18 mouse cellular contexts compared by ENCODE assay signal in genomic region chr6:85581688-85582087, GRCm38 (mm10). TPM values are rescaled to one million over a fixed set of nuclear protein-coding genes. Genes with fewer than 3 reads are reported as not detected.
A peak's percentile ranks its signal among the peaks of the same experiment; 100 is the strongest.
DNase-seq lines count a peak whose midpoint lies in the region; ATAC-seq lines count a peak whose summit lies in the region.
"Had no signal": no experiment of that assay in that cellular context is flagged by ENCODE, and none has a peak within 500 bp of the region (broad histone marks: within the 10 kb centered on the region; RNA-seq: fewer than 3 reads in every experiment).

No protein-coding gene starts in this region.

- H3K36me3 ChIP-seq in embryonic facial prominence, embryonic 14.5 days (ENCODE audit: control insufficient read depth, insufficient read depth, low read length) = no peaks in the 10 kb centered on the region
- no peaks in the 10 kb centered on the region for H3K36me3 ChIP-seq in embryonic facial prominence, embryonic 10.5 days (replicated peaks)
- no peaks in the 10 kb centered on the region for H3K36me3 ChIP-seq in heart, embryonic 12.5 days
- H3K36me3 ChIP-seq: G1E had no signal

- peak; percentile 70; the same call in 1 of the 2 replicates for ATAC-seq in embryonic facial prominence, embryonic 14.5 days (ENCODE audit: low read depth)
- ATAC-seq in heart, embryonic 12.5 days (ENCODE audit: insufficient number of reproducible peaks, low FRiP score) = no peak
- ATAC-seq: activated CD4-positive, CD25-positive, alpha-beta regulatory T cell, adult 4 months; CD4-positive, CD25-positive, alpha-beta regulatory T cell, adult 4 months; Patski had no signal

- WGBS in embryonic facial prominence, embryonic 14.5 days = 84% methylated on average over 5 of the region's 5 CpGs
- 91% methylated on average over 5 of the region's 5 CpGs for WGBS in embryonic facial prominence, embryonic 10.5 days
- 86% methylated on average over 5 of the region's 5 CpGs for WGBS in heart, embryonic 12.5 days

- H3K27me3 ChIP-seq in embryonic facial prominence, embryonic 14.5 days (replicated peaks; ENCODE audit: control insufficient read depth, insufficient read depth, low read length) = no peaks in the 10 kb centered on the region
- H3K27me3 ChIP-seq in embryonic facial prominence, embryonic 10.5 days (replicated peaks; ENCODE audit: low read depth, poor library complexity, severe bottlenecking) = no peaks in the 10 kb centered on the region
- H3K27me3 ChIP-seq in heart, embryonic 12.5 days (replicated peaks) = no peaks in the 10 kb centered on the region

- H3K27ac ChIP-seq in embryonic facial prominence, embryonic 14.5 days (replicated peaks; ENCODE audit: low read depth, low read length) = no peak overlapping the region
- no peak overlapping the region for H3K27ac ChIP-seq in embryonic facial prominence, embryonic 10.5 days (replicated peaks)
- H3K27ac ChIP-seq in heart, embryonic 12.5 days (ENCODE audit: poor library complexity, severe bottlenecking) = no peak overlapping the region

- no peak overlapping the region for H3K4me3 ChIP-seq in embryonic facial prominence, embryonic 14.5 days (ENCODE audit: low read depth, low read length)
- no peak overlapping the region for H3K4me3 ChIP-seq in embryonic facial prominence, embryonic 10.5 days
- H3K4me3 ChIP-seq in heart, embryonic 12.5 days = no peak overlapping the region

- peak; percentile 9 for DNase-seq in embryonic facial prominence, embryonic 14.5 days (ENCODE audit: low spot score)
- DNase-seq in embryonic facial prominence, embryonic 10.5 days (ENCODE audit: low spot score) = no peak
- DNase-seq in heart, adult 11 months = peak; percentile 60
- DNase-seq: adrenal gland, adult 2 months; adrenal gland, adult 8-10 months; adrenal gland, postnatal 10 days; adrenal gland, postnatal 14 days; adrenal gland, postnatal 25 days; adrenal gland, postnatal 36 days; B cell, adult 2 months; cerebellum, adult 11 months; cerebellum, adult 11-12 months; cerebellum, adult 18-20 months had no signal

- H3K9ac ChIP-seq in embryonic facial prominence, embryonic 14.5 days (ENCODE audit: low read depth, low read length) = no peak overlapping the region
- no peak overlapping the region for H3K9ac ChIP-seq in heart, embryonic 12.5 days

- no peak overlapping the region for H3K4me2 ChIP-seq in embryonic facial prominence, embryonic 14.5 days (ENCODE audit: low read depth, low read length)
- no peak overlapping the region for H3K4me2 ChIP-seq in heart, embryonic 12.5 days

- no peaks in the 10 kb centered on the region for H3K9me3 ChIP-seq in embryonic facial prominence, embryonic 14.5 days (ENCODE audit: control insufficient read depth, low read length)
- H3K9me3 ChIP-seq in embryonic facial prominence, embryonic 10.5 days = no peaks in the 10 kb centered on the region
- H3K9me3 ChIP-seq in heart, embryonic 12.5 days (replicated peaks) = no peaks in the 10 kb centered on the region
- H3K9me3 ChIP-seq: G1E had no signal

- H3K4me1 ChIP-seq in embryonic facial prominence, embryonic 14.5 days (ENCODE audit: control insufficient read depth, insufficient read depth, low read length) = no peaks in the 10 kb centered on the region
- H3K4me1 ChIP-seq in embryonic facial prominence, embryonic 10.5 days = no peaks in the 10 kb centered on the region
- H3K4me1 ChIP-seq in heart, embryonic 12.5 days (replicated peaks) = no peaks in the 10 kb centered on the region

RNA-seq across cellular contexts. Expression of gene Alms1, which starts 5.6 kb away (rescaled TPM):
- 5.1 and 5.3 TPM in 2 replicates for polyA plus RNA-seq in embryonic facial prominence, embryonic 14.5 days (2014; fragmentation: Nextera tagmentation; extraction: Ambion mirVana)
- polyA plus RNA-seq in embryonic facial prominence, embryonic 10.5 days (2016; fragmentation: Nextera tagmentation; extraction: Ambion mirVana) = 10.2 and 11.3 TPM in 2 replicates
- 4.2 and 4.7 TPM in 2 replicates for polyA plus RNA-seq in heart, embryonic 12.5 days (2016; fragmentation: Nextera tagmentation; extraction: Ambion mirVana)
